Mouse (Mus musculus): ENCODE measurements around the gene Gtf2ird1. TPM values are rescaled to one million over a fixed set of nuclear protein-coding genes. Genes with fewer than 3 reads are reported as not detected.

The Gtf2ird1 gene
- total RNA-seq, 1 experiment from 2014 or later, result 52.0 TPM

GRCm38 (mm10) chr5:134312691-134313450 lies 143.6 kb downstream of the Gtf2ird1 start:
- DNase-seq, result no peak

GRCm38 (mm10) chr5:134311894-134312411 lies 144.6 kb downstream of the Gtf2ird1 start:
- no peak for DNase-seq

- DNase-seq, result peak; percentile 39
Observed at GRCm38 (mm10) chr5:134310201-134310600, 146.3 kb downstream of the Gtf2ird1 start.

- no peak for DNase-seq
Observed at GRCm38 (mm10) chr5:134309345-134309744, 147.2 kb downstream of the Gtf2ird1 start.

Small RNA genes lying within 50 kb of the gene (microRNA-seq; reads per million reads assigned to microRNA genes)
- gene Gm26340 (0 reads per million in 2 experiments), gene Mir3965 (0 to 0.36 reads per million in 2 experiments)

Other genes with a start within 250 kb of the Gtf2ird1 start
- 3.9 TPM in 2 replicates for gene Ncf1, start 227.1 kb downstream of the Gtf2ird1 start, total RNA-seq (2021)
- gene Gtf2i, start 142.0 kb downstream of the Gtf2ird1 start, total RNA-seq (2021), result 236 and 293 TPM in 2 replicates
- gene Clip2, start 95.7 kb upstream of the Gtf2ird1 start, total RNA-seq (2021), result 13.9 and 17.8 TPM in 2 replicates
- gene Syna, start 103.5 kb upstream of the Gtf2ird1 start, total RNA-seq (2021), result not detected in 2 replicates
- 46.6 and 60.4 TPM in 2 replicates for gene Rfc2, start 124.7 kb upstream of the Gtf2ird1 start, total RNA-seq (2021)
- gene Lat2, start 158.3 kb upstream of the Gtf2ird1 start, total RNA-seq (2021), result 2.6 and 3.0 TPM in 2 replicates
- gene Eif4h, start 182.8 kb upstream of the Gtf2ird1 start, total RNA-seq (2021), result 273 and 304 TPM in 2 replicates
- 21.7 and 23.6 TPM in 2 replicates for gene Limk1, start 231.9 kb upstream of the Gtf2ird1 start, total RNA-seq (2021)

Measured in adrenal gland, postnatal 25 days (tissue).